Mouse (Mus musculus): Measurements from ENCODE around the gene Alk.

Alk gene

GRCm38 (mm10) chr17:72414676-72415075, 189.8 kb downstream of the Alk start:
- in situ Hi-C loops (cut with MboI; ENCODE audit: unreplicated experiment in 2 of 2), result no loop called here

- in situ Hi-C loops (cut with MboI; ENCODE audit: unreplicated experiment in 2 of 2), result no loop called here
These were observed 199.6 kb downstream of the Alk start for GRCm38 (mm10) chr17:72404813-72405212.

- in situ Hi-C loops (cut with MboI; ENCODE audit: unreplicated experiment in 2 of 2), result no loop called here
These were observed 202.6 kb downstream of the Alk start for GRCm38 (mm10) chr17:72401861-72402260.

- in situ Hi-C loops (cut with MboI; ENCODE audit: unreplicated experiment in 2 of 2), result no loop called here
These were observed 203.1 kb downstream of the Alk start for GRCm38 (mm10) chr17:72401349-72401748.

- in situ Hi-C loops (cut with MboI; ENCODE audit: unreplicated experiment in 2 of 2), result no loop called here
These were observed 204.9 kb downstream of the Alk start for GRCm38 (mm10) chr17:72399331-72400059.

- in situ Hi-C loops (cut with MboI; ENCODE audit: unreplicated experiment in 2 of 2), result no loop called here
These were observed 208.5 kb downstream of the Alk start for GRCm38 (mm10) chr17:72395956-72396355.

- in situ Hi-C loops (cut with MboI; ENCODE audit: unreplicated experiment in 2 of 2), result no loop called here
These were observed 235.4 kb downstream of the Alk start for GRCm38 (mm10) chr17:72368991-72369390.

- in situ Hi-C loops (cut with MboI; ENCODE audit: unreplicated experiment in 2 of 2), result no loop called here
These were observed 241.5 kb downstream of the Alk start for GRCm38 (mm10) chr17:72362811-72363496.

- in situ Hi-C loops (cut with MboI; ENCODE audit: unreplicated experiment in 2 of 2), result no loop called here
These were observed 242.5 kb downstream of the Alk start for GRCm38 (mm10) chr17:72361961-72362360.

GRCm38 (mm10) chr17:72356759-72357302, 247.6 kb downstream of the Alk start:
- in situ Hi-C loops (cut with MboI; ENCODE audit: unreplicated experiment in 2 of 2), result no loop called here

GRCm38 (mm10) chr17:72339437-72339836, 265.0 kb downstream of the Alk start:
- in situ Hi-C loops (cut with MboI; ENCODE audit: unreplicated experiment in 2 of 2), result no loop called here

- in situ Hi-C loops (cut with MboI; ENCODE audit: unreplicated experiment in 2 of 2), result no loop called here
These were observed 271.5 kb downstream of the Alk start for GRCm38 (mm10) chr17:72332909-72333308.

GRCm38 (mm10) chr17:72325941-72326340, 278.5 kb downstream of the Alk start:
- in situ Hi-C loops (cut with MboI; ENCODE audit: unreplicated experiment in 2 of 2), result no loop called here

GRCm38 (mm10) chr17:72319576-72319975, 284.9 kb downstream of the Alk start:
- in situ Hi-C loops (cut with MboI; ENCODE audit: unreplicated experiment in 2 of 2), result no loop called here

- in situ Hi-C loops (cut with MboI; ENCODE audit: unreplicated experiment in 2 of 2), result no loop called here
These were observed 304.8 kb downstream of the Alk start for GRCm38 (mm10) chr17:72299651-72300050.

- in situ Hi-C loops (cut with MboI; ENCODE audit: unreplicated experiment in 2 of 2), result no loop called here
These were observed 308.1 kb downstream of the Alk start for GRCm38 (mm10) chr17:72296349-72296748.

- in situ Hi-C loops (cut with MboI; ENCODE audit: unreplicated experiment in 2 of 2), result no loop called here
These were observed 311.2 kb downstream of the Alk start for GRCm38 (mm10) chr17:72293267-72293580.

GRCm38 (mm10) chr17:72292444-72293266, 311.8 kb downstream of the Alk start:
- in situ Hi-C loops (cut with MboI; ENCODE audit: unreplicated experiment in 2 of 2), result no loop called here

GRCm38 (mm10) chr17:72285961-72286360, 318.5 kb downstream of the Alk start:
- in situ Hi-C loops (cut with MboI; ENCODE audit: unreplicated experiment in 2 of 2), result no loop called here

GRCm38 (mm10) chr17:72278296-72278695, 326.1 kb downstream of the Alk start:
- in situ Hi-C loops (cut with MboI; ENCODE audit: unreplicated experiment in 2 of 2), result no loop called here

GRCm38 (mm10) chr17:72276778-72277177, 327.6 kb downstream of the Alk start:
- in situ Hi-C loops (cut with MboI; ENCODE audit: unreplicated experiment in 2 of 2), result no loop called here
